Mouse (Mus musculus) hindbrain, embryonic 16.5 days (tissue): Measurements from ENCODE around the gene Ikzf2. TPM values are rescaled to one million over a fixed set of nuclear protein-coding genes. Genes with fewer than 3 reads are reported as not detected.
A peak's percentile ranks its signal among the peaks of the same experiment; 100 is the strongest.

Experiments
- ATAC-seq: fragments of 200-750 bp; cut with Nextera tagmentation; 2 replicates; pipeline ENCODE4 v1.8.0; 2017; ENCODE audit warnings: moderate TSS enrichment, moderate library complexity
- H3K27ac ChIP-seq: fragments of 300-500 bp; sonication (generic); 2 replicates; pipeline ENCODE4 v1.5.1; 2014; ENCODE audit warnings: low read depth, mild to moderate bottlenecking, control low read depth, low read length, moderate library complexity
- H3K27me3 ChIP-seq: fragments of 300-500 bp; sonication (generic); replicated peaks from 2 replicates; pipeline ENCODE4 v1.6.1; 2014; ENCODE audit warnings: low read length; ENCODE audit not compliant: control insufficient read depth, insufficient read depth
- H3K36me3 ChIP-seq: fragments of 300-500 bp; sonication (generic); 2 replicates; pipeline ENCODE4 v1.6.1; 2014; ENCODE audit warnings: mild to moderate bottlenecking, low read length, moderate library complexity, mixed read lengths; ENCODE audit not compliant: control insufficient read depth, insufficient read depth
- H3K4me1 ChIP-seq: fragments of 300-500 bp; sonication (generic); 2 replicates; pipeline ENCODE4 v1.6.1; 2014; ENCODE audit warnings: low read depth, low read length; ENCODE audit not compliant: control insufficient read depth, insufficient read depth
- H3K4me2 ChIP-seq: fragments of 300-500 bp; sonication (generic); 2 replicates; pipeline ENCODE4 v1.6.1; 2014; ENCODE audit warnings: mild to moderate bottlenecking, low read length, control low read depth, moderate library complexity
- H3K4me3 ChIP-seq: fragments of 300-500 bp; sonication (generic); 2 replicates; pipeline ENCODE4 v1.5.1; 2014; ENCODE audit warnings: mild to moderate bottlenecking, low read length, control low read depth, moderate library complexity
- H3K9ac ChIP-seq: fragments of 300-500 bp; sonication (generic); 2 replicates; pipeline ENCODE4 v1.6.1; 2014; ENCODE audit warnings: low read depth, mild to moderate bottlenecking, control low read depth, low read length, moderate library complexity
- H3K9me3 ChIP-seq: fragments of 300-500 bp; sonication (generic); 2 replicates; pipeline ENCODE4 v1.6.1; 2014; ENCODE audit warnings: mild to moderate bottlenecking, low read length, moderate library complexity; ENCODE audit not compliant: control insufficient read depth
- WGBS: fragments of 180-500 bp; shearing (Covaris S2); extraction: QIAGEN DNeasy Blood & Tissue Kit; methylation state at CpG from one replicate; pipeline ENCODE4 v1.1.7; 2014; 5-methylcytosine and 5-hydroxymethylcytosine counted together
- polyA plus RNA-seq: library from polyadenylated mRNA; unstranded; fragments of >200 nt; fragmentation: Nextera tagmentation; extraction: Ambion mirVana; gene quantifications from 2 replicates; pipeline ENCODE4 v1.2.1, GENCODE M21; 2015

Gene Ikzf2
- polyA plus RNA-seq, 1 experiment from 2014 or later: 2.9 TPM

GRCm38 (mm10) chr1:69681003-69681402 is 6.0 kb downstream of the Ikzf2 start:
- WGBS: 81% methylated on average over 5 of the region's 5 CpGs
- no peaks in the 10 kb centered on the region for H3K36me3 ChIP-seq
- no peak overlapping the region for H3K27ac ChIP-seq
- H3K4me2 ChIP-seq: no peak overlapping the region
- no peak overlapping the region for H3K9ac ChIP-seq
- no peaks in the 10 kb centered on the region for H3K27me3 ChIP-seq
- no peaks in the 10 kb centered on the region for H3K9me3 ChIP-seq
- H3K4me3 ChIP-seq: no peak overlapping the region
- H3K4me1 ChIP-seq: no peaks in the 10 kb centered on the region; the same call in 1 of the 2 replicates
- no peak for ATAC-seq

- 98% methylated on average over 4 of the region's 4 CpGs for WGBS
- no peaks in the 10 kb centered on the region; the same call in 1 of the 2 replicates for H3K4me1 ChIP-seq
- H3K4me3 ChIP-seq: no peak overlapping the region
- H3K27me3 ChIP-seq: no peaks in the 10 kb centered on the region
- H3K36me3 ChIP-seq: no peaks in the 10 kb centered on the region
- no peaks in the 10 kb centered on the region for H3K9me3 ChIP-seq
- no peak overlapping the region for H3K27ac ChIP-seq
- no peak overlapping the region for H3K4me2 ChIP-seq
- H3K9ac ChIP-seq: no peak overlapping the region
- ATAC-seq: no peak
Observed at GRCm38 (mm10) chr1:69680501-69680900, 6.5 kb downstream of the Ikzf2 start.

GRCm38 (mm10) chr1:69669897-69670404 is 17.1 kb downstream of the Ikzf2 start:
- Histone ChIP-seq H3K4me2 (no peak overlapping the region), H3K27me3 (no peaks in the 10 kb centered on the region), H3K9me3 (no peaks in the 10 kb centered on the region), H3K27ac (no peak overlapping the region), H3K4me1 (no peaks in the 10 kb centered on the region), H3K9ac (no peak overlapping the region), H3K36me3 (no peaks in the 10 kb centered on the region), H3K4me3 (no peak overlapping the region)
- no peak for ATAC-seq
- 96% methylated on average over 10 of the region's 10 CpGs for WGBS

GRCm38 (mm10) chr1:69667456-69667855 is 19.6 kb downstream of the Ikzf2 start:
- ATAC-seq: no peak
- H3K27me3 ChIP-seq: no peaks in the 10 kb centered on the region
- no peaks in the 10 kb centered on the region for H3K36me3 ChIP-seq
- H3K4me3 ChIP-seq: no peak overlapping the region
- no peak overlapping the region for H3K9ac ChIP-seq
- H3K27ac ChIP-seq: no peak overlapping the region
- no peak overlapping the region for H3K4me2 ChIP-seq
- 84% methylated on average over 5 of the region's 5 CpGs for WGBS
- no peaks in the 10 kb centered on the region for H3K9me3 ChIP-seq
- no peaks in the 10 kb centered on the region for H3K4me1 ChIP-seq

- Histone ChIP-seq H3K9ac (no peak overlapping the region), H3K9me3 (no peaks in the 10 kb centered on the region), H3K4me2 (no peak overlapping the region), H3K4me1 (no peaks in the 10 kb centered on the region), H3K27me3 (no peaks in the 10 kb centered on the region), H3K36me3 (no peaks in the 10 kb centered on the region), H3K27ac (no peak overlapping the region), H3K4me3 (no peak overlapping the region)
- 71% methylated on average over 2 of the region's 2 CpGs for WGBS
- no peak for ATAC-seq
Observed at GRCm38 (mm10) chr1:69659779-69660178, 27.3 kb downstream of the Ikzf2 start.

GRCm38 (mm10) chr1:69658051-69658450 is 29.0 kb downstream of the Ikzf2 start:
- Histone ChIP-seq H3K4me3 (no peak overlapping the region), H3K9me3 (no peaks in the 10 kb centered on the region), H3K36me3 (no peaks in the 10 kb centered on the region), H3K9ac (no peak overlapping the region), H3K27ac (no peak overlapping the region), H3K27me3 (no peaks in the 10 kb centered on the region), H3K4me2 (no peak overlapping the region), H3K4me1 (no peaks in the 10 kb centered on the region)
- 32% methylated on average over 6 of the region's 6 CpGs for WGBS
- no peak for ATAC-seq

GRCm38 (mm10) chr1:69657455-69657854 is 29.6 kb downstream of the Ikzf2 start:
- Histone ChIP-seq H3K27ac (no peak overlapping the region), H3K4me2 (no peak overlapping the region), H3K9me3 (no peaks in the 10 kb centered on the region), H3K4me1 (no peaks in the 10 kb centered on the region), H3K4me3 (no peak overlapping the region), H3K9ac (no peak overlapping the region), H3K36me3 (no peaks in the 10 kb centered on the region), H3K27me3 (no peaks in the 10 kb centered on the region)
- 89% methylated on average over 3 of the region's 3 CpGs for whole genome bisulfite sequencing
- ATAC-seq: no peak

GRCm38 (mm10) chr1:69656929-69657328 is 30.1 kb downstream of the Ikzf2 start:
- no peak for ATAC-seq
- Histone ChIP-seq H3K4me2 (peak overlapping the region; percentile 32; the same call in 1 of the 2 replicates), H3K36me3 (no peaks in the 10 kb centered on the region), H3K9me3 (no peaks in the 10 kb centered on the region), H3K27me3 (no peaks in the 10 kb centered on the region), H3K4me1 (no peaks in the 10 kb centered on the region), H3K4me3 (no peak overlapping the region), H3K9ac (no peak overlapping the region), H3K27ac (no peak overlapping the region)
- WGBS: 33% methylated on average over 16 of the region's 16 CpGs

GRCm38 (mm10) chr1:69656047-69656782 is 30.8 kb downstream of the Ikzf2 start:
- Histone ChIP-seq H3K27me3 (no peaks in the 10 kb centered on the region), H3K27ac (no peak overlapping the region), H3K4me1 (no peaks in the 10 kb centered on the region), H3K4me2 (no peak overlapping the region), H3K4me3 (no peak overlapping the region), H3K9me3 (no peaks in the 10 kb centered on the region), H3K9ac (no peak overlapping the region), H3K36me3 (no peaks in the 10 kb centered on the region)
- ATAC-seq: no peak
- WGBS: 33% methylated on average over 5 of the region's 5 CpGs
